Mouse (Mus musculus) hindbrain, postnatal 0 days (tissue): Measurements from ENCODE around the gene Ckap5. TPM values are rescaled to one million over a fixed set of nuclear protein-coding genes. Genes with fewer than 3 reads are reported as not detected.
"Not testable (repeated sequence)": the region's sequence is repeated elsewhere in the genome, so short reads cannot be mapped to it uniquely, and the experiment has no call there.

ENCODE experiments used
- ATAC-seq: fragments of 200-750 bp; cut with Nextera tagmentation; 2 replicates; pipeline ENCODE4 v1.8.0; 2017; ENCODE audit warnings: mild to moderate bottlenecking, moderate TSS enrichment, moderate library complexity
- DNase-seq: peaks from one replicate; pipeline ENCODE4 v3.0.0-alpha.2; 2015; ENCODE audit warnings: low spot score
- H3K27ac ChIP-seq: fragments of 300-500 bp; sonication (generic); 2 replicates; pipeline ENCODE4 v1.5.1; 2014; ENCODE audit warnings: mild to moderate bottlenecking
- H3K27me3 ChIP-seq: fragments of 300-500 bp; sonication (generic); 2 replicates; pipeline ENCODE4 v1.6.1; 2014; ENCODE audit warnings: low read length, mixed read lengths; ENCODE audit not compliant: insufficient read depth
- H3K36me3 ChIP-seq: fragments of 300-500 bp; sonication (generic); 2 replicates; pipeline ENCODE4 v1.6.1; 2014; ENCODE audit warnings: low read length, mixed read lengths; ENCODE audit not compliant: insufficient read depth
- H3K4me1 ChIP-seq: fragments of 300-500 bp; sonication (generic); 2 replicates; pipeline ENCODE4 v1.6.1; 2014; ENCODE audit warnings: antibody characterized with exemption, low read length, mixed read lengths; ENCODE audit not compliant: insufficient read depth
- H3K4me2 ChIP-seq: fragments of 300-500 bp; sonication (generic); 2 replicates; pipeline ENCODE4 v1.6.1; 2014; ENCODE audit warnings: low read depth, mild to moderate bottlenecking, low read length, moderate library complexity, mixed read lengths
- H3K4me3 ChIP-seq: fragments of 300-500 bp; sonication (generic); 2 replicates; pipeline ENCODE4 v1.5.1; 2014; ENCODE audit warnings: low read length
- H3K9ac ChIP-seq: fragments of 300-500 bp; sonication (generic); replicated peaks from 2 replicates; pipeline ENCODE4 v1.6.1; 2014; ENCODE audit warnings: mild to moderate bottlenecking, low read length, moderate library complexity, mixed read lengths
- H3K9me3 ChIP-seq: fragments of 300-500 bp; sonication (generic); 2 replicates; pipeline ENCODE4 v1.6.1; 2016; ENCODE audit warnings: low read length, mixed read lengths
- CTCF ChIP-seq: IDR thresholded peaks from 2 replicates; pipeline ENCODE4 v1.5.1; 2016; ENCODE audit warnings: antibody characterized with exemption, control low read depth, low read depth
- WGBS: fragments of 180-500 bp; shearing (Covaris S2); extraction: QIAGEN DNeasy Blood & Tissue Kit; methylation state at CpG from one replicate; pipeline ENCODE4 v1.1.7; 2014; 5-methylcytosine and 5-hydroxymethylcytosine counted together
- polyA plus RNA-seq: library from polyadenylated mRNA; unstranded; fragments of >200 nt; fragmentation: Nextera tagmentation; extraction: Ambion mirVana; gene quantifications from 2 replicates; pipeline ENCODE4 v1.2.1, GENCODE M21; 2015
- total RNA-seq: library from RNA; depleted of rRNA; stranded (reverse); fragments of >200 nt; gene quantifications from 2 replicates; pipeline ENCODE4 v1.2.3, GENCODE M21; 2014

Gene Ckap5
- total and polyA plus RNA-seq, 2 experiments from 2014 or later = 101 to 109 TPM

GRCm38 (mm10) chr2:91622356-91622755, 95.8 kb downstream of the Ckap5 start:
- Histone ChIP-seq H3K9ac (no peak overlapping the region), H3K4me2 (no peak overlapping the region), H3K27ac (no peak overlapping the region), H3K36me3 (peaks cover 47% of the 10 kb centered on the region), H3K9me3 (no peaks in the 10 kb centered on the region), H3K27me3 (no peaks in the 10 kb centered on the region), H3K4me1 (no peaks in the 10 kb centered on the region), H3K4me3 (no peak overlapping the region)
- no peak for DNase-seq
- 95% methylated on average over 5 of the region's 5 CpGs for WGBS
- ATAC-seq = no peak
- no peak for TF ChIP-seq CTCF

- 95% methylated on average over 7 of the region's 7 CpGs for WGBS
- H3K9ac ChIP-seq, DNase-seq, H3K9me3 ChIP-seq, H3K4me3 ChIP-seq, H3K27ac ChIP-seq, H3K27me3 ChIP-seq, H3K4me2 ChIP-seq, H3K4me1 ChIP-seq, ATAC-seq: not testable (repeated sequence)
- H3K36me3 ChIP-seq = peaks cover 38% of the 10 kb centered on the region
Measured at GRCm38 (mm10) chr2:91623366-91623765, 96.8 kb downstream of the Ckap5 start.

GRCm38 (mm10) chr2:91627486-91627885, 100.9 kb downstream of the Ckap5 start:
- H3K4me3 ChIP-seq = no peak overlapping the region
- ATAC-seq = no peak
- 76% methylated on average over 5 of the region's 5 CpGs for WGBS
- no peaks in the 10 kb centered on the region for H3K27me3 ChIP-seq
- no peak overlapping the region for H3K9ac ChIP-seq
- H3K36me3 ChIP-seq = peaks cover 7% of the 10 kb centered on the region; the same call in 1 of the 2 replicates
- no peak overlapping the region for H3K4me2 ChIP-seq
- DNase-seq = no peak
- H3K4me1 ChIP-seq = no peaks in the 10 kb centered on the region
- H3K9me3 ChIP-seq = no peaks in the 10 kb centered on the region
- no peak for TF ChIP-seq CTCF
- no peak overlapping the region for H3K27ac ChIP-seq

DNA sequence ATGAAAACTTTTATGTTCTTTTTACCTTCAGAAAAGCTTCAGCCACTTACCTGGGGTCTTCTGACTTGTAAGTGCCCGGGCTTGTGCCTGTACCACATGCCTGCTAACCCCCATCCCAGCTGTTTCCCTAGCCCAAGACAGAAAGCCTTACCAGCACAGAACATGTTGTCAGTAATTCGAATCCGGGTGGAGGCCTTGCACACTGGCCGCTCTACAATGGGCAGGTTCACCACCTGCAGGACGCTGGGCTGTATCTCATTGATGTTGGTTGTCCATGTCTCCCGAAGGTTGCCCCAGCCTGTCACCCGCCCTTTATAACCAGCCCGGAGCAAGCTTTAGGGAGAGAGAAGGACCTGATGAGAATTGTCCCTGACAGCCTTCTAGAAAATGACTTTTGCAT, 101.6 kb downstream of the Ckap5 start:
- WGBS = 88% methylated on average over 8 of the region's 8 CpGs
- H3K4me1 ChIP-seq = no peaks in the 10 kb centered on the region
- no peak overlapping the region for H3K27ac ChIP-seq

DNA sequence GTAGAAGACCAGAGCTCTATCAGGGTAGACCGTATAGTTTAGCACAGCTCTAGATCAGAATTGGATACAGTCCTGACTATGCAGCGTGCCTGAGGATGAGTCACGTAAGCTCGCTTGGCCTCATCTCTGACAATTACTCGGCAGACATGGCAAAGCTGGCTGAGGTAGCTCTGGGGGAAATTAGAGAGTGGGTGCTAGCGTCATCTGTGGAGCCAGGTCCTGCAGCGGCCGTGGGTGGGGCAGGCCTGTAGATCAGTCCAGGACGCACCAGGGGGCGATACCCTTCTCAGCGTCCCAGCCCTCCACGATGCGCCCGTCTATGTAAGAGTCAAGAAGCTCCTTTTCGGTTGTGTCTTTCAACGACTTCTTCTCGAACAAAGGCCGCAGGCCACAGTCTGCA, 103.1 kb downstream of the Ckap5 start:
- Histone ChIP-seq H3K27me3 (no peaks in the 10 kb centered on the region), H3K4me2 (no peak overlapping the region), H3K36me3 (no peaks in the 10 kb centered on the region), H3K4me1 (no peaks in the 10 kb centered on the region), H3K9ac (no peak overlapping the region), H3K27ac (no peak overlapping the region), H3K9me3 (no peaks in the 10 kb centered on the region), H3K4me3 (no peak overlapping the region)
- TF ChIP-seq CTCF = no peak
- ATAC-seq (no peak), DNase-seq (no peak)
- WGBS = 83% methylated on average over 18 of the region's 18 CpGs

More for the DNA sequence above, 101.6 kb downstream of the Ckap5 start:
- Histone ChIP-seq H3K4me3 (no peak overlapping the region), H3K36me3 (peaks cover 3% of the 10 kb centered on the region; the same call in 1 of the 2 replicates), H3K27me3 (no peaks in the 10 kb centered on the region), H3K4me2 (no peak overlapping the region), H3K9ac (no peak overlapping the region), H3K9me3 (no peaks in the 10 kb centered on the region)
- DNase-seq = no peak
- TF ChIP-seq CTCF = no peak
- ATAC-seq = no peak

- no peaks in the 10 kb centered on the region for H3K9me3 ChIP-seq
- H3K4me3 ChIP-seq = no peak overlapping the region
- no peaks in the 10 kb centered on the region for H3K27me3 ChIP-seq
- H3K9ac ChIP-seq = no peak overlapping the region
- WGBS = 91% methylated on average over 12 of the region's 12 CpGs
- no peak overlapping the region for H3K27ac ChIP-seq
- H3K4me2 ChIP-seq = no peak overlapping the region
- DNase-seq = no peak
- H3K36me3 ChIP-seq = no peaks in the 10 kb centered on the region
- no peak for TF ChIP-seq CTCF
- no peaks in the 10 kb centered on the region for H3K4me1 ChIP-seq
- ATAC-seq = no peak
Measured at GRCm38 (mm10) chr2:91630384-91630783, 103.8 kb downstream of the Ckap5 start.

DNA sequence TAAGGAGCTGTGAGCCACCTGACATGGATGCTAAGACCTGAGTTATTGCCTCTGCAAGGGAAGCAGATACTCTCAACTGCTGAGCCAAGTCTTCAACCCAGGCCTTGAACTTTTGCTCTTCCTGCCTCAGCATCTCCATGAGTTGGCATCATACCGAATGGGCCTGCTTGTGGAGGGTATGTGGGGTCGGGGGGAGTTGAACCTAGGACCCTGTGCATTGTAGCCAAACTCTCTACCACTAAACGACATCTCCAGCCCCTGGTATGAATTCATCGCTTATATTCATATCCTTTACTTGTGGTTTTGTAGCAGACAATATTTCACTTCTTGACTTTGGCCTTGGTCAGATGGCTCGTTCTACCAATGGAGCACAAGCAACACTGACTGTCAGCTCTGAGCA, 105.3 kb downstream of the Ckap5 start:
- Histone ChIP-seq H3K4me3 (no peak overlapping the region), H3K27ac (no peak overlapping the region), H3K4me1 (no peaks in the 10 kb centered on the region), H3K27me3 (no peaks in the 10 kb centered on the region), H3K4me2 (no peak overlapping the region), H3K9ac (no peak overlapping the region), H3K36me3 (no peaks in the 10 kb centered on the region), H3K9me3 (no peaks in the 10 kb centered on the region)
- ATAC-seq (no peak), DNase-seq (no peak)
- WGBS = 91% methylated on average over 5 of the region's 5 CpGs
- TF ChIP-seq CTCF = no peak
